Mouse (Mus musculus): ENCODE measurements around the gene Mecom. TPM values are rescaled to one million over a fixed set of nuclear protein-coding genes. Genes with fewer than 3 reads are reported as not detected.

The Mecom gene
- polyA plus RNA-seq, 1 experiment from 2014 or later, result 57.4 TPM

DNA sequence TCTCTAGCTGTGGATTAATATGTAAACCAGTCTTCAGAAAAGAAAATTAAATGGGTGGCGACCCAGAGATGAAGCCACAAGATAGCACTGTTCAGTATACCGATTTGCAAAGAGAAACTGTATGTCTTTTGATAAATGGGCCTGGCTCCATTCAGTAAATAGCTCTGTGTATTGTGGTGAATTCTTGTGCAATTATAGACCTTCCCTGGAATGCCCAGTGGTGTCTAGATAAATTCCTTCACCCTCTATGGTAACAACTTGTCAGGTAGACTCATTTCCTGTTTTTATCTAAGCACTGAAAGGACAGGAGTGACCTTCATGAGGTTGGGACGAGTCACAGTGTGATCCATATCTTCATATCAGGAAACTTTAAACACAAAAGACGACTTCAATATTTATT, 571.2 kb downstream of the Mecom start:
- H3K27me3 ChIP-seq (ENCODE audit: control insufficient read depth, insufficient read depth, low read length), result no peaks in the 10 kb centered on the region
- no peak overlapping the region for H3K4me2 ChIP-seq (ENCODE audit: low read depth, low read length)
- peaks cover 3% of the 10 kb centered on the region for H3K4me1 ChIP-seq (ENCODE audit: control insufficient read depth, insufficient read depth, low read length)
- WGBS, result 22% methylated on average over 4 of the region's 4 CpGs
- ATAC-seq (ENCODE audit: insufficient read depth, low FRiP score), result peak; percentile 40; the same call in 1 of the 2 replicates
- H3K9me3 ChIP-seq (replicated peaks; ENCODE audit: control insufficient read depth, low read length), result no peaks in the 10 kb centered on the region
- no peaks in the 10 kb centered on the region for H3K36me3 ChIP-seq (ENCODE audit: control insufficient read depth, insufficient read depth, low read length)
- no peak overlapping the region for H3K9ac ChIP-seq (ENCODE audit: low read length)
- no peak overlapping the region for H3K27ac ChIP-seq (ENCODE audit: low read length)
- H3K4me3 ChIP-seq (replicated peaks; ENCODE audit: low read length), result no peak overlapping the region

DNA sequence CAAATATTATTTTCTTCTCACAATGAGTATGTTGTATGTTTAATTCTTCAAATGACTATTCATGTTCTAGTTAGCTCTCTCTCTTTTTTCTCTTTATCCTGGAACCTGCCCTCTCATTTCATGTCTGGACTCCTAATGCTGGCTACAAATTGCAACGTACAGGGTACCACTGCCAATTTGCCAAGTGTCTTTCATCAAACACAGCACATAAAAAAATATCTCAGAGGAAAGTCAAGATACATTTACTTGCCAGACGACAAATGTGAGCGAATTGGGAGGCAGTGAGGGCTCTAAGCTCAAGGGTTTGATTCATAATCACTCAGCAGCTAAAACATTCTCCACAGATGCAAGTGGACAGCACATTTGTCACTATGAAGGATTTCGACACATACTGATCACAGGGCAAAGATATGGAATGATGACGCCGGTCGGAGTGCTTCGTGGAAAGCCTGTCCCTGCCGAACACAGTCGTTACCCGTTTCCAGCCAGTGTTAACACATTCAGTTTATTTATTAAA, 579.3 kb downstream of the Mecom start:
- no peak overlapping the region; the same call in 1 of the 2 replicates for H3K27ac ChIP-seq (ENCODE audit: low read length)
- no peaks in the 10 kb centered on the region for H3K36me3 ChIP-seq (ENCODE audit: control insufficient read depth, insufficient read depth, low read length)
- H3K9ac ChIP-seq (ENCODE audit: low read length), result no peak overlapping the region
- no peak overlapping the region for H3K4me2 ChIP-seq (ENCODE audit: low read depth, low read length)
- H3K4me1 ChIP-seq (ENCODE audit: control insufficient read depth, insufficient read depth, low read length), result no peaks in the 10 kb centered on the region
- ATAC-seq (ENCODE audit: insufficient read depth, low FRiP score), result no peak
- no peak overlapping the region for H3K4me3 ChIP-seq (replicated peaks; ENCODE audit: low read length)
- H3K27me3 ChIP-seq (ENCODE audit: control insufficient read depth, insufficient read depth, low read length), result no peaks in the 10 kb centered on the region
- WGBS, result 48% methylated on average over 11 of the region's 11 CpGs
- no peaks in the 10 kb centered on the region for H3K9me3 ChIP-seq (replicated peaks; ENCODE audit: control insufficient read depth, low read length)

DNA sequence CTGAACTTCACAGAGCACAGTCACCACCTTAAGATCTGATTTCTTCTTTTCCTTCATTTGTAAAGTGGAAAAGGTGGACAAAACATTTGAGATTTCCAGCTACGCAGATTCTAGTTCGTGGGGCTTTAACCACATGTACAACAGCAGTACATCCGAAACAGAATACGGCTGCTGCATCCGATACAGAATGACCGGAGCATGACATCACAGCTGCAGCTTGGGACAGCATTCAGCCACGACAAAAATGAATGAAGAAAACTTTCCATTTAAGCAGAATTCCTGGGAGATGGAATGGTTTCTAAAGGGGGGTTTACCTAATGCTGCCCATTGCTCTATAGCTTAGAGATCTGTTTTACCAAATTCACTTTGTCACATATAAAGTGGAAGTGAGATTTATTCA, 583.9 kb downstream of the Mecom start:
- no peak overlapping the region for H3K9ac ChIP-seq (ENCODE audit: low read length)
- H3K4me3 ChIP-seq (replicated peaks; ENCODE audit: low read length), result no peak overlapping the region
- WGBS, result 72% methylated on average over 7 of the region's 7 CpGs
- no peaks in the 10 kb centered on the region for H3K4me1 ChIP-seq (ENCODE audit: control insufficient read depth, insufficient read depth, low read length)
- no peaks in the 10 kb centered on the region for H3K36me3 ChIP-seq (ENCODE audit: control insufficient read depth, insufficient read depth, low read length)
- no peaks in the 10 kb centered on the region for H3K27me3 ChIP-seq (ENCODE audit: control insufficient read depth, insufficient read depth, low read length)
- ATAC-seq (ENCODE audit: insufficient read depth, low FRiP score), result no peak
- no peak overlapping the region for H3K27ac ChIP-seq (ENCODE audit: low read length)
- H3K9me3 ChIP-seq (replicated peaks; ENCODE audit: control insufficient read depth, low read length), result no peaks in the 10 kb centered on the region
- no peak overlapping the region for H3K4me2 ChIP-seq (ENCODE audit: low read depth, low read length)

DNA sequence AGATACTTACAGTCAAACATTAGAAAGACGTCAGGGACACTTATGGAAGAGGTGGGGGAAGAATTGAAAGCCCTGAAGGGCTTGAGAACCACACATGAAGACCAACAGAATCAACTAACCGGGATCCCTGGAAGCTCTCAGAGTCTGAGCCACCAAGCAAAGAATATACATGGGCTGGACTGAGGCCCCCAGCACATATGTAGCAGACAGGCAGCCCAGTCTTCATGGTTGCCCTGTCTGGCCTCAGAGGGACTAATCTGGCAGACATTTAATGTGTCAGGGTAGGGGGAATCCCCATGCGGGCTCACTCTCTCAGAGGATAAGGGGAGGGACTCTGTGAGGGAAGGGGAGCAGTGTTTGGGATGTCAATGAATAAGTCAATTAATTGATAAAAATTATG, 584.4 kb downstream of the Mecom start:
- H3K36me3 ChIP-seq (ENCODE audit: control insufficient read depth, insufficient read depth, low read length), result no peaks in the 10 kb centered on the region
- H3K27me3 ChIP-seq (ENCODE audit: control insufficient read depth, insufficient read depth, low read length), result no peaks in the 10 kb centered on the region
- no peak overlapping the region for H3K4me3 ChIP-seq (replicated peaks; ENCODE audit: low read length)
- no peak overlapping the region for H3K9ac ChIP-seq (ENCODE audit: low read length)
- no peaks in the 10 kb centered on the region for H3K9me3 ChIP-seq (replicated peaks; ENCODE audit: control insufficient read depth, low read length)
- H3K4me1 ChIP-seq (ENCODE audit: control insufficient read depth, insufficient read depth, low read length), result no peaks in the 10 kb centered on the region
- WGBS, result 81% methylated on average over 3 of the region's 3 CpGs
- H3K27ac ChIP-seq (ENCODE audit: low read length), result no peak overlapping the region
- no peak for ATAC-seq (ENCODE audit: insufficient read depth, low FRiP score)
- H3K4me2 ChIP-seq (ENCODE audit: low read depth, low read length), result no peak overlapping the region

DNA sequence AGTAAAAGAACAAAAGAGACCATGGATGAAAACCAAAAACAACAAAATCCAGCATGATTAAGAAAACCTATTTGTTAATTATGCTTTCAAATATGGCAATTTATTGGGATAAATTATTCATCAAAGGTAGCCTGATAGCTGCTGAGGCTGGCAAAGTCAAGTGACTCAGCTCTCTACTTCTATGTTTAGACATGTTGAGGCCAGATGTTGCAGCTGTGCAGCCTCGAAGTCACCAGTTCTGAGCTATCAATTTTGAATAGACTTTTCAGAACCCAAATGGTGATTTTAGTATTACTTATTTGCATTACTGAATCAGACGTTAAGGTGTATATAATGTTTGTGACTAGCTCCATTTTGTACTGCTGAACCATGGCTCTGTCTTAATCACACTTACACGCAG, 588.8 kb downstream of the Mecom start:
- Histone ChIP-seq H3K4me2 (ENCODE audit: low read depth, low read length) (no peak overlapping the region), H3K9me3 (replicated peaks; ENCODE audit: control insufficient read depth, low read length) (no peaks in the 10 kb centered on the region), H3K27me3 (ENCODE audit: control insufficient read depth, insufficient read depth, low read length) (no peaks in the 10 kb centered on the region), H3K27ac (ENCODE audit: low read length) (no peak overlapping the region), H3K4me1 (ENCODE audit: control insufficient read depth, insufficient read depth, low read length) (no peaks in the 10 kb centered on the region), H3K4me3 (replicated peaks; ENCODE audit: low read length) (no peak overlapping the region), H3K9ac (ENCODE audit: low read length) (no peak overlapping the region), H3K36me3 (ENCODE audit: control insufficient read depth, insufficient read depth, low read length) (no peaks in the 10 kb centered on the region)
- no peak for ATAC-seq (ENCODE audit: insufficient read depth, low FRiP score)
- WGBS, result 61% methylated on average over 3 of the region's 3 CpGs

DNA sequence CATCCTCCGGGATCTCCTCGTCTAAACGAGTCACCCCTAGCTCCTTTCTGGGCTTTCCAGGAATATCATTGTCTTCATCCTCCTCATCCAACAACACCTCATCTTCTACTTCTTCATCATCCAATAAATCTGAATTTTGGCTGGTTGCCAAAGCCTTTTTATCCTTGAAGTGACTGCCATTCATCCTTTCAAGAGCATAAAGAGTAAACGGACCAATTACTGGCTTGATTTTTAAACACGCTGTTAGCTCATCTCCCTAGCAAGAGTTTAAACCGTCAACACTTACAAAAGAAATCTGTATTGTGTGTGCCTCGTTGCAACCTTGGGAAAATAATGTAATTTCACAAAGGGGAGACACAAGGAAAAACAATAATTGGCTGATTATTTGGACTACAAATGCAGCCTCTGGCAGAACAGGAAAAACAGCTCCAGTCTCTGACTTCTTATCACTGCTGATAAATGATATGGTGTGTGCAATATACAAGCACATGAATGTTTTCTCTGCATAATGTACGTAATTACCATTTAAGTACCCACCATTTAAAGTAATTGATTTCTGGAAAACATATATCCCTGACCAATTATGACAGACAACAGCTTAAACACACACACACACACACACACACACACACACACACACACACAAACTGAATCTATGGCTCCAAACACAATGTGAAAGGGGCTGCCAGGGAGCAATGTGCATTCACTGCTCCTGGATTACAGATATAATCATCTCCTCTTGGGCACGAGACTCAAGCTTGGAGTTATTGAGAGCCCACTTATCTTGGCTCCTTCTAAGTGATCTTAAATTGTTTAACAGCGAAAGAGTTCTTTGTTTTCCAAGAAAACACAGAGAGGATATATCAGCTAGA, 590.2 kb downstream of the Mecom start:
- Histone ChIP-seq H3K4me1 (ENCODE audit: control insufficient read depth, insufficient read depth, low read length) (no peaks in the 10 kb centered on the region), H3K9ac (ENCODE audit: low read length) (no peak overlapping the region), H3K27me3 (ENCODE audit: control insufficient read depth, insufficient read depth, low read length) (no peaks in the 10 kb centered on the region), H3K9me3 (replicated peaks; ENCODE audit: control insufficient read depth, low read length) (no peaks in the 10 kb centered on the region), H3K4me2 (ENCODE audit: low read depth, low read length) (no peak overlapping the region), H3K27ac (ENCODE audit: low read length) (no peak overlapping the region), H3K4me3 (replicated peaks; ENCODE audit: low read length) (no peak overlapping the region), H3K36me3 (ENCODE audit: control insufficient read depth, insufficient read depth, low read length) (no peaks in the 10 kb centered on the region)
- WGBS, result 65% methylated on average over 10 of the region's 10 CpGs
- no peak for ATAC-seq (ENCODE audit: insufficient read depth, low FRiP score)

DNA sequence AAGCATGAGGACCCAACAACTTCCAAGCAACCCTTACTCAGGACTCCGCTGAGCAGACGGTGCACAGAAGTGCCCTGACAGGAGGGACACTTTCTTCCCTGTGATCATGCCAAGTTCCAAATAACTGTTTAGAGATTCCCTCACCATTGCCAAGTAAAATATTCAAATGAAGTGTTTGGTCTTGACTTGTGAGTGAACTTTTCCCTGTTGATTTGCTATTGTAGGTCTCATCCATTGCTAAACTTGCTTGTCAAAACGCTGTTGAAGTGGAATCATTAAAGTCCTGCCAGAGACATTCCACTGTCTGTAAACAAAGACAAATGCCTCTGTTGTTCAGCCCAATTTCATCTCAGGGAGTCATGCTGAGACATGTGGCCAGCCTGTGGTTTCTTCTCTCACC, 594.5 kb downstream of the Mecom start:
- Histone ChIP-seq H3K36me3 (ENCODE audit: control insufficient read depth, insufficient read depth, low read length) (no peaks in the 10 kb centered on the region), H3K4me2 (ENCODE audit: low read depth, low read length) (no peak overlapping the region), H3K9ac (ENCODE audit: low read length) (no peak overlapping the region), H3K4me3 (replicated peaks; ENCODE audit: low read length) (no peak overlapping the region), H3K4me1 (ENCODE audit: control insufficient read depth, insufficient read depth, low read length) (no peaks in the 10 kb centered on the region), H3K9me3 (replicated peaks; ENCODE audit: control insufficient read depth, low read length) (no peaks in the 10 kb centered on the region), H3K27ac (ENCODE audit: low read length) (no peak overlapping the region), H3K27me3 (ENCODE audit: control insufficient read depth, insufficient read depth, low read length) (no peaks in the 10 kb centered on the region)
- WGBS, result 54% methylated on average over 3 of the region's 3 CpGs
- no peak for ATAC-seq (ENCODE audit: insufficient read depth, low FRiP score)

DNA sequence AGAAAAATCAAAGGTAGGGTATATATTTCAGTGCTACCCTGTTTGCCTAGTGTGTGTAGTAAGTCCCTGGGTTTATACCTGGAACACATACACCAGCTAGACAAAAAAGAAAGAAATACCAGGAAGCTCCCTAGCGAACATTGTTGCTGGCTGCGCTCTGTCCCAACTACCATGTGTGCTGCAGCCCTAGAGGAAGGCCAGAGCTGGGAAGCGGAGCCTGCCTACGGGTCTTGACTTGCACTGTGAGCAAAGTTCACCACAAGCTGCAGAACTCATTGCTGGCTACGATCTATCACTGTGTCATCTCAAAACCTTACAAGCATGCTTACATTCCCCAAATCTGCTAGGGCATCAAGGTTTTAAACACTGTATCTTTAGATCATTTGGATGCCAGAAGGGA, 597.0 kb downstream of the Mecom start:
- no peak for ATAC-seq (ENCODE audit: insufficient read depth, low FRiP score)
- H3K27ac ChIP-seq (ENCODE audit: low read length), result no peak overlapping the region
- H3K4me2 ChIP-seq (ENCODE audit: low read depth, low read length), result no peak overlapping the region
- H3K4me1 ChIP-seq (ENCODE audit: control insufficient read depth, insufficient read depth, low read length), result no peaks in the 10 kb centered on the region
- H3K36me3 ChIP-seq (ENCODE audit: control insufficient read depth, insufficient read depth, low read length), result no peaks in the 10 kb centered on the region
- H3K9ac ChIP-seq (ENCODE audit: low read length), result no peak overlapping the region
- H3K9me3 ChIP-seq (replicated peaks; ENCODE audit: control insufficient read depth, low read length), result no peaks in the 10 kb centered on the region
- H3K4me3 ChIP-seq (replicated peaks; ENCODE audit: low read length), result no peak overlapping the region
- H3K27me3 ChIP-seq (ENCODE audit: control insufficient read depth, insufficient read depth, low read length), result no peaks in the 10 kb centered on the region
- 69% methylated on average over 5 of the region's 5 CpGs for WGBS

DNA sequence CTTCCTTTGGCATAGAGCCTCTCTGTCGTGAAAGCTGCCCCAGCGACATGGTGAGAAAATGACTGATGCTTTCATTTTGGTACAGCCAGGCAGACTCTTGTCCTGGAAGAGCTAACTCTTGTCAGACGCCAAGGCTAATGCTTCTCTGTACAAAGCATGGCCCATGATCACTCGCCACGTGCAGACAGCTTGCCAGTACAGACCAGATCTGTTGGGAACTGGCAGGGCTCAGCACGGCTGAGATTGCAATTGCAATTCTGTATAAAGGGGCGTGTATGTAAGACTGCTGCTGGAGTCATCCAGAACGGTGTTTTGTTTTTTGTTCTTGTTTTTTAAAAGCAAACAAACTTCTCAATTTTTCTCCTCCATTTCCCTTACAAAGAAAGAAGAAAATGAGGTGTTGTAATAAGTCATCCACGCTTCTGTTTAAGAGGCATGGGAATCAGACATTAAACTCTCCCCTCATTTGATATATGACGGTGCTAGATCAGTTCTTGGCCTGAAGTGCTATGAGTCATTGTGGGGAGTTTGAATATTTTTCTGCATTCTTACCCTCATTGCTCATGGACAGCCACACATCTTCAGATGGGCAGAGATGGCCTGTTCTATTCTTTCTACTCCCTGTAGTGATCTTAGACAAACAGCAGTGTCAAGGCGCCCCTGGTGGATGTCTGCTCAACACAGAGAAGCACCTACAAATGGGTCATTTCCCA, 644.1 kb downstream of the Mecom start:
- Histone ChIP-seq H3K4me1 (ENCODE audit: control insufficient read depth, insufficient read depth, low read length) (no peaks in the 10 kb centered on the region), H3K9me3 (replicated peaks; ENCODE audit: control insufficient read depth, low read length) (no peaks in the 10 kb centered on the region), H3K27me3 (ENCODE audit: control insufficient read depth, insufficient read depth, low read length) (no peaks in the 10 kb centered on the region), H3K4me3 (replicated peaks; ENCODE audit: low read length) (no peak overlapping the region), H3K36me3 (ENCODE audit: control insufficient read depth, insufficient read depth, low read length) (no peaks in the 10 kb centered on the region), H3K9ac (ENCODE audit: low read length) (no peak overlapping the region), H3K27ac (ENCODE audit: low read length) (no peak overlapping the region), H3K4me2 (ENCODE audit: low read depth, low read length) (no peak overlapping the region)
- no peak for ATAC-seq (ENCODE audit: insufficient read depth, low FRiP score)
- WGBS, result 62% methylated on average over 11 of the region's 11 CpGs

Data from stomach, embryonic 16.5 days (tissue).